Mouse (Mus musculus): Measurements from ENCODE around the gene Ints3. TPM values are rescaled to one million over a fixed set of nuclear protein-coding genes. Genes with fewer than 3 reads are reported as not detected.
A peak's percentile ranks its signal among the peaks of the same experiment; 100 is the strongest.

Ints3 gene
- polyA plus RNA-seq, 1 experiment = 15.5 TPM

GRCm38 (mm10) chr3:90386817-90387216 is 46.6 kb downstream of the Ints3 start:
- TF ChIP-seq GATA1 (IDR thresholded peaks at IDR 0.05; ENCODE audit: borderline replicate concordance, low read length) (no peak), FLI1 (IDR thresholded peaks at IDR 0.05; ENCODE audit: low read length) (no peak)
- no peak overlapping the region for H3K4me3 ChIP-seq (replicated peaks)
- no peaks in the 10 kb centered on the region for H3K9me3 ChIP-seq
- H3K36me3 ChIP-seq (replicated peaks; ENCODE audit: low read length) = peaks cover 71% of the 10 kb centered on the region
- peaks cover 26% of the 10 kb centered on the region for H3K4me1 ChIP-seq
- peaks cover 43% of the 10 kb centered on the region for H3K27me3 ChIP-seq (replicated peaks)

- TF ChIP-seq FLI1 (IDR thresholded peaks at IDR 0.05; ENCODE audit: low read length) (no peak), GATA1 (IDR thresholded peaks at IDR 0.05; ENCODE audit: borderline replicate concordance, low read length) (no peak)
- Histone ChIP-seq H3K36me3 (replicated peaks; ENCODE audit: low read length) (peaks cover 52% of the 10 kb centered on the region), H3K4me1 (peaks cover 22% of the 10 kb centered on the region), H3K27me3 (replicated peaks) (peaks cover 35% of the 10 kb centered on the region), H3K4me3 (replicated peaks) (no peak overlapping the region), H3K9me3 (no peaks in the 10 kb centered on the region)
These were observed 48.5 kb downstream of the Ints3 start for GRCm38 (mm10) chr3:90384851-90385375.

- Histone ChIP-seq H3K36me3 (replicated peaks; ENCODE audit: low read length) (peaks cover 41% of the 10 kb centered on the region), H3K27me3 (replicated peaks) (peaks cover 24% of the 10 kb centered on the region), H3K4me3 (replicated peaks) (no peak overlapping the region), H3K4me1 (peaks cover 11% of the 10 kb centered on the region; the same call in 1 of the 2 replicates), H3K9me3 (peaks cover 4% of the 10 kb centered on the region; the same call in 1 of the 2 replicates)
- TF ChIP-seq GATA1 (IDR thresholded peaks at IDR 0.05; ENCODE audit: borderline replicate concordance, low read length) = no peak
- TF ChIP-seq FLI1 (IDR thresholded peaks at IDR 0.05; ENCODE audit: low read length) = no peak
These were observed 49.7 kb downstream of the Ints3 start for GRCm38 (mm10) chr3:90383690-90384089.

GRCm38 (mm10) chr3:90381727-90382126 is 51.7 kb downstream of the Ints3 start:
- Histone ChIP-seq H3K9me3 (peaks cover 4% of the 10 kb centered on the region; the same call in 1 of the 2 replicates), H3K27me3 (replicated peaks) (peaks cover 21% of the 10 kb centered on the region), H3K36me3 (replicated peaks; ENCODE audit: low read length) (peaks cover 21% of the 10 kb centered on the region), H3K4me1 (peaks cover 7% of the 10 kb centered on the region; the same call in 1 of the 2 replicates), H3K4me3 (replicated peaks) (no peak overlapping the region)
- TF ChIP-seq GATA1 (IDR thresholded peaks at IDR 0.05; ENCODE audit: borderline replicate concordance, low read length) (no peak), FLI1 (IDR thresholded peaks at IDR 0.05; ENCODE audit: low read length) (no peak)

GRCm38 (mm10) chr3:90378496-90378895 is 54.9 kb downstream of the Ints3 start:
- TF ChIP-seq GATA1 (IDR thresholded peaks at IDR 0.05; ENCODE audit: borderline replicate concordance, low read length) (no peak), FLI1 (IDR thresholded peaks at IDR 0.05; ENCODE audit: low read length) (no peak)
- H3K36me3 ChIP-seq (replicated peaks; ENCODE audit: low read length) = no peaks in the 10 kb centered on the region

GRCm38 (mm10) chr3:90376247-90376585 is 57.2 kb downstream of the Ints3 start:
- Histone ChIP-seq H3K4me1 (peaks cover 22% of the 10 kb centered on the region), H3K36me3 (replicated peaks; ENCODE audit: low read length) (no peaks in the 10 kb centered on the region), H3K9me3 (peaks cover 4% of the 10 kb centered on the region; the same call in 1 of the 2 replicates), H3K27me3 (replicated peaks) (peaks cover 32% of the 10 kb centered on the region), H3K4me3 (replicated peaks) (no peak overlapping the region)
- TF ChIP-seq FLI1 (IDR thresholded peaks at IDR 0.05; ENCODE audit: low read length) (no peak), GATA1 (IDR thresholded peaks at IDR 0.05; ENCODE audit: borderline replicate concordance, low read length) (no peak)

More at GRCm38 (mm10) chr3:90378496-90378895, 54.9 kb downstream of the Ints3 start:
- Histone ChIP-seq H3K4me3 (replicated peaks) (no peak overlapping the region), H3K27me3 (replicated peaks) (peaks cover 24% of the 10 kb centered on the region), H3K4me1 (peaks cover 19% of the 10 kb centered on the region), H3K9me3 (peaks cover 4% of the 10 kb centered on the region; the same call in 1 of the 2 replicates)

- Histone ChIP-seq H3K4me3 (replicated peaks) (peak overlapping the region; percentile 40), H3K4me1 (peaks cover 22% of the 10 kb centered on the region), H3K27me3 (replicated peaks) (peaks cover 32% of the 10 kb centered on the region), H3K9me3 (peaks cover 4% of the 10 kb centered on the region; the same call in 1 of the 2 replicates), H3K36me3 (replicated peaks; ENCODE audit: low read length) (no peaks in the 10 kb centered on the region)
- TF ChIP-seq FLI1 (IDR thresholded peaks at IDR 0.05; ENCODE audit: low read length) = no peak
- TF ChIP-seq GATA1 (IDR thresholded peaks at IDR 0.05; ENCODE audit: borderline replicate concordance, low read length) = no peak
These were observed 57.7 kb downstream of the Ints3 start for GRCm38 (mm10) chr3:90375562-90376246.

GRCm38 (mm10) chr3:90374368-90374767 is 59.1 kb downstream of the Ints3 start:
- Histone ChIP-seq H3K27me3 (replicated peaks) (peaks cover 32% of the 10 kb centered on the region), H3K36me3 (replicated peaks; ENCODE audit: low read length) (no peaks in the 10 kb centered on the region), H3K4me3 (replicated peaks) (no peak overlapping the region), H3K9me3 (peaks cover 4% of the 10 kb centered on the region; the same call in 1 of the 2 replicates), H3K4me1 (peaks cover 22% of the 10 kb centered on the region)
- TF ChIP-seq GATA1 (IDR thresholded peaks at IDR 0.05; ENCODE audit: borderline replicate concordance, low read length) (no peak), FLI1 (IDR thresholded peaks at IDR 0.05; ENCODE audit: low read length) (no peak)

GRCm38 (mm10) chr3:90373432-90374028 is 59.9 kb downstream of the Ints3 start:
- H3K36me3 ChIP-seq (replicated peaks; ENCODE audit: low read length) = no peaks in the 10 kb centered on the region
- no peak overlapping the region for H3K4me3 ChIP-seq (replicated peaks)
- TF ChIP-seq FLI1 (IDR thresholded peaks at IDR 0.05; ENCODE audit: low read length) = no peak
- no peak for TF ChIP-seq GATA1 (IDR thresholded peaks at IDR 0.05; ENCODE audit: borderline replicate concordance, low read length)
- H3K27me3 ChIP-seq (replicated peaks) = peaks cover 29% of the 10 kb centered on the region
- H3K9me3 ChIP-seq = no peaks in the 10 kb centered on the region
- H3K4me1 ChIP-seq = peaks cover 22% of the 10 kb centered on the region

- peaks cover 22% of the 10 kb centered on the region for H3K4me1 ChIP-seq
- TF ChIP-seq GATA1 (IDR thresholded peaks at IDR 0.05; ENCODE audit: borderline replicate concordance, low read length) = no peak
- TF ChIP-seq FLI1 (IDR thresholded peaks at IDR 0.05; ENCODE audit: low read length) = no peak
These were observed 60.6 kb downstream of the Ints3 start for GRCm38 (mm10) chr3:90372817-90373216.

More at GRCm38 (mm10) chr3:90372817-90373216, 60.6 kb downstream of the Ints3 start:
- no peak overlapping the region for H3K4me3 ChIP-seq (replicated peaks)
- H3K27me3 ChIP-seq (replicated peaks) = peaks cover 23% of the 10 kb centered on the region
- H3K36me3 ChIP-seq (replicated peaks; ENCODE audit: low read length) = no peaks in the 10 kb centered on the region
- H3K9me3 ChIP-seq = no peaks in the 10 kb centered on the region
